Mouse (Mus musculus) heart, embryonic 16.5 days (tissue): ENCODE results near the gene Gnaq. TPM values are rescaled to one million over a fixed set of nuclear protein-coding genes. Genes with fewer than 3 reads are reported as not detected.

Source experiments
- ATAC-seq: fragments of 200-750 bp; cut with Nextera tagmentation; replicated peaks from 2 replicates; pipeline ENCODE4 v1.8.0; 2017; ENCODE audit warnings: moderate number of reproducible peaks; ENCODE audit not compliant: insufficient read depth, low FRiP score; ENCODE audit errors: extremely low read depth
- H3K27ac ChIP-seq: fragments of 300-500 bp; sonication (generic); 2 replicates; pipeline ENCODE4 v1.5.1; 2014; ENCODE audit warnings: mild to moderate bottlenecking, low read length, control low read depth, moderate library complexity
- H3K27me3 ChIP-seq: fragments of 300-500 bp; sonication (generic); 2 replicates; pipeline ENCODE4 v1.6.1; 2014; ENCODE audit warnings: low read length, mixed read lengths; ENCODE audit not compliant: control insufficient read depth, insufficient read depth
- H3K36me3 ChIP-seq: fragments of 300-500 bp; sonication (generic); 2 replicates; pipeline ENCODE4 v1.6.1; 2014; ENCODE audit not compliant: control insufficient read depth, insufficient read depth
- H3K4me1 ChIP-seq: fragments of 300-500 bp; sonication (generic); 2 replicates; pipeline ENCODE4 v1.6.1; 2014; ENCODE audit warnings: low read length, mixed read lengths; ENCODE audit not compliant: control insufficient read depth, insufficient read depth
- H3K4me2 ChIP-seq: fragments of 300-500 bp; sonication (generic); 2 replicates; pipeline ENCODE4 v1.6.1; 2014; ENCODE audit warnings: low read depth, mild to moderate bottlenecking, control low read depth, low read length
- H3K4me3 ChIP-seq: fragments of 300-500 bp; sonication (generic); 2 replicates; pipeline ENCODE4 v1.5.1; 2014; ENCODE audit warnings: mild to moderate bottlenecking, control low read depth, low read length
- H3K9ac ChIP-seq: fragments of 300-500 bp; sonication (generic); 2 replicates; pipeline ENCODE4 v1.6.1; 2014; ENCODE audit warnings: low read length, control low read depth
- H3K9me3 ChIP-seq: fragments of 300-500 bp; sonication (generic); replicated peaks from 2 replicates; pipeline ENCODE4 v1.6.1; 2016; ENCODE audit warnings: low read length; ENCODE audit not compliant: control insufficient read depth
- WGBS: fragments of 180-500 bp; shearing (Covaris S2); extraction: QIAGEN DNeasy Blood & Tissue Kit; methylation state at CpG from one replicate; pipeline ENCODE4 v1.1.7; 2014; 5-methylcytosine and 5-hydroxymethylcytosine counted together
- polyA plus RNA-seq: library from polyadenylated mRNA; unstranded; fragments of >200 nt; fragmentation: Nextera tagmentation; extraction: Ambion mirVana; gene quantifications from 2 replicates; pipeline ENCODE4 v1.2.1, GENCODE M21; 2015

The Gnaq gene
- polyA plus RNA-seq, 1 experiment from 2014 or later, result 20.5 TPM

GRCm38 (mm10) chr19:16249025-16249424 is 116.4 kb downstream of the Gnaq start:
- 49% methylated on average over 2 of the region's 2 CpGs for WGBS
- H3K27ac ChIP-seq, result no peak overlapping the region
- H3K4me2 ChIP-seq, result no peak overlapping the region
- H3K9me3 ChIP-seq, result no peaks in the 10 kb centered on the region
- no peak overlapping the region for H3K4me3 ChIP-seq
- no peak for ATAC-seq
- H3K9ac ChIP-seq, result no peak overlapping the region
- peaks cover 20% of the 10 kb centered on the region for H3K4me1 ChIP-seq
- no peaks in the 10 kb centered on the region for H3K36me3 ChIP-seq
- no peaks in the 10 kb centered on the region for H3K27me3 ChIP-seq

- Histone ChIP-seq H3K4me3 (no peak overlapping the region), H3K4me1 (peaks cover 22% of the 10 kb centered on the region), H3K4me2 (no peak overlapping the region), H3K36me3 (no peaks in the 10 kb centered on the region), H3K27ac (no peak overlapping the region), H3K9ac (no peak overlapping the region), H3K9me3 (no peaks in the 10 kb centered on the region), H3K27me3 (no peaks in the 10 kb centered on the region)
- no peak for ATAC-seq
- whole genome bisulfite sequencing, result 57% methylated on average over 3 of the region's 3 CpGs
Measured at GRCm38 (mm10) chr19:16250921-16251320, 118.3 kb downstream of the Gnaq start.

- ATAC-seq, result no peak
- Histone ChIP-seq H3K27me3 (no peaks in the 10 kb centered on the region), H3K36me3 (no peaks in the 10 kb centered on the region), H3K4me1 (peaks cover 28% of the 10 kb centered on the region), H3K27ac (no peak overlapping the region), H3K4me3 (no peak overlapping the region), H3K9ac (no peak overlapping the region), H3K4me2 (no peak overlapping the region), H3K9me3 (no peaks in the 10 kb centered on the region)
- 63% methylated on average over 5 of the region's 5 CpGs for WGBS
Measured at GRCm38 (mm10) chr19:16251819-16252218, 119.2 kb downstream of the Gnaq start.

- no peaks in the 10 kb centered on the region for H3K9me3 ChIP-seq
- H3K4me1 ChIP-seq, result peaks cover 28% of the 10 kb centered on the region
- no peaks in the 10 kb centered on the region for H3K36me3 ChIP-seq
- no peak overlapping the region for H3K4me2 ChIP-seq
- H3K27me3 ChIP-seq, result no peaks in the 10 kb centered on the region
- H3K4me3 ChIP-seq, result no peak overlapping the region
- no peak overlapping the region for H3K9ac ChIP-seq
- H3K27ac ChIP-seq, result no peak overlapping the region
- WGBS, result 68% methylated on average over 4 of the region's 4 CpGs
- ATAC-seq, result no peak
Measured at GRCm38 (mm10) chr19:16252696-16253095, 120.1 kb downstream of the Gnaq start.

- no peaks in the 10 kb centered on the region for H3K27me3 ChIP-seq
- peaks cover 25% of the 10 kb centered on the region for H3K4me1 ChIP-seq
- no peak overlapping the region for H3K4me3 ChIP-seq
- no peak overlapping the region for H3K27ac ChIP-seq
- WGBS, result 70% methylated on average over 1 of the region's 1 CpGs
- H3K4me2 ChIP-seq, result no peak overlapping the region
- ATAC-seq, result no peak
- no peaks in the 10 kb centered on the region for H3K36me3 ChIP-seq
- H3K9ac ChIP-seq, result no peak overlapping the region
- no peaks in the 10 kb centered on the region for H3K9me3 ChIP-seq
Measured at GRCm38 (mm10) chr19:16254881-16255280, 122.2 kb downstream of the Gnaq start.

- H3K36me3 ChIP-seq, result no peaks in the 10 kb centered on the region
- H3K27me3 ChIP-seq, result no peaks in the 10 kb centered on the region
- H3K4me2 ChIP-seq, result no peak overlapping the region
- no peak overlapping the region for H3K4me3 ChIP-seq
- no peaks in the 10 kb centered on the region for H3K9me3 ChIP-seq
- WGBS, result 73% methylated on average over 2 of the region's 2 CpGs
- H3K27ac ChIP-seq, result no peak overlapping the region
- H3K4me1 ChIP-seq, result peaks cover 26% of the 10 kb centered on the region
- ATAC-seq, result no peak
- H3K9ac ChIP-seq, result no peak overlapping the region
Measured at GRCm38 (mm10) chr19:16255294-16255693, 122.7 kb downstream of the Gnaq start.

- Histone ChIP-seq H3K9ac (no peak overlapping the region), H3K27me3 (no peaks in the 10 kb centered on the region), H3K4me3 (no peak overlapping the region), H3K9me3 (no peaks in the 10 kb centered on the region), H3K4me1 (peaks cover 26% of the 10 kb centered on the region), H3K4me2 (no peak overlapping the region), H3K36me3 (no peaks in the 10 kb centered on the region), H3K27ac (no peak overlapping the region)
- no peak for ATAC-seq
Measured at GRCm38 (mm10) chr19:16258766-16259355, 126.2 kb downstream of the Gnaq start.

- H3K27me3 ChIP-seq, result no peaks in the 10 kb centered on the region
- H3K36me3 ChIP-seq, result no peaks in the 10 kb centered on the region
- no peak overlapping the region; the same call in 1 of the 2 replicates for H3K27ac ChIP-seq
- no peaks in the 10 kb centered on the region for H3K9me3 ChIP-seq
- peaks cover 26% of the 10 kb centered on the region for H3K4me1 ChIP-seq
- no peak for ATAC-seq
- H3K4me3 ChIP-seq, result no peak overlapping the region
- H3K9ac ChIP-seq, result no peak overlapping the region
- no peak overlapping the region for H3K4me2 ChIP-seq
- WGBS, result 60% methylated on average over 6 of the region's 6 CpGs
Measured at GRCm38 (mm10) chr19:16259786-16260434, 127.3 kb downstream of the Gnaq start.

GRCm38 (mm10) chr19:16260435-16260832 is 127.8 kb downstream of the Gnaq start:
- 58% methylated on average over 2 of the region's 2 CpGs for WGBS

More at GRCm38 (mm10) chr19:16260435-16260832, 127.8 kb downstream of the Gnaq start:
- Histone ChIP-seq H3K27me3 (no peaks in the 10 kb centered on the region), H3K27ac (no peak overlapping the region), H3K9me3 (no peaks in the 10 kb centered on the region), H3K9ac (no peak overlapping the region), H3K4me2 (no peak overlapping the region), H3K36me3 (no peaks in the 10 kb centered on the region), H3K4me3 (no peak overlapping the region), H3K4me1 (peaks cover 26% of the 10 kb centered on the region)
- ATAC-seq, result no peak
